Mouse (Mus musculus) G1E (cell line): ENCODE results near the gene Vamp3.

Source experiments
- CTCF ChIP-seq: IDR thresholded peaks from 2 replicates; pipeline ENCODE4 v1.5.1; 2012; ENCODE audit warnings: low read depth, low read length, inconsistent platforms, mixed read lengths
- GATA1 ChIP-seq: IDR thresholded peaks from 2 replicates; pipeline ENCODE4 v1.6.1; 2012; ENCODE audit warnings: borderline replicate concordance, low read length, inconsistent platforms, mixed read lengths
- TAL1 ChIP-seq: conservative IDR thresholded peaks from 2 replicates; pipeline ENCODE4 v1.6.1; 2012; ENCODE audit warnings: low read depth, low read length, inconsistent platforms, mixed read lengths

DNA sequence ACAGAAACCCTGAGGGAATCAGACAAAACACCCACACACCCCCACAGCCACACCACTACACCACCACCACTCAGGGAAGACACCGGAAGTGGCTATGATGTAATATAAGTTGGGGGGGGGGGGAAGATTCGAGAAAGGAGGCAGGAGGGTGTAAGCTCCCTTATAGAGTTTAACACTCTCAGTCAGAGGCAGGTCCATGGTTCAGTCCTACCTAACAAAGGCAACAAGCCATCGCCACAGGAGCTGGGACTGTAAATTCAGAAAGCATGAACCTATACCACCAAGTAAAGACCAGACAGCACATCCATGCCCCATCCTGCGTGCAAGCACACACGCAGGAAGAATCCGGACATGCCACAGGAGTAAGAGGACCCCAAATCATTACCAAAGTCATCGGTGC lies 31.5 kb upstream of the Vamp3 start, which contains the start of gene Gm13090:
- no peak for TF ChIP-seq CTCF
- TF ChIP-seq GATA1 = no peak
- TF ChIP-seq TAL1 = no peak
